Mouse (Mus musculus): ENCODE measurements around the gene Irf7.
A peak's percentile ranks its signal among the peaks of the same experiment; 100 is the strongest.
"Not testable (repeated sequence)": the region's sequence is repeated elsewhere in the genome, so short reads cannot be mapped to it uniquely, and the experiment has no call there.

The Irf7 gene

GRCm38 (mm10) chr7:141275356-141275755 lies 9.1 kb upstream of the Irf7 start:
- no peak for DNase-seq (ENCODE audit: low spot score in 2 of 2)

GRCm38 (mm10) chr7:141270631-141271030 lies 4.3 kb upstream of the Irf7 start:
- no peak for DNase-seq (ENCODE audit: low spot score in 2 of 2)

GRCm38 (mm10) chr7:141269273-141269545 lies 2.9 kb upstream of the Irf7 start:
- DNase-seq (ENCODE audit: low spot score in 2 of 2): no peak

DNA sequence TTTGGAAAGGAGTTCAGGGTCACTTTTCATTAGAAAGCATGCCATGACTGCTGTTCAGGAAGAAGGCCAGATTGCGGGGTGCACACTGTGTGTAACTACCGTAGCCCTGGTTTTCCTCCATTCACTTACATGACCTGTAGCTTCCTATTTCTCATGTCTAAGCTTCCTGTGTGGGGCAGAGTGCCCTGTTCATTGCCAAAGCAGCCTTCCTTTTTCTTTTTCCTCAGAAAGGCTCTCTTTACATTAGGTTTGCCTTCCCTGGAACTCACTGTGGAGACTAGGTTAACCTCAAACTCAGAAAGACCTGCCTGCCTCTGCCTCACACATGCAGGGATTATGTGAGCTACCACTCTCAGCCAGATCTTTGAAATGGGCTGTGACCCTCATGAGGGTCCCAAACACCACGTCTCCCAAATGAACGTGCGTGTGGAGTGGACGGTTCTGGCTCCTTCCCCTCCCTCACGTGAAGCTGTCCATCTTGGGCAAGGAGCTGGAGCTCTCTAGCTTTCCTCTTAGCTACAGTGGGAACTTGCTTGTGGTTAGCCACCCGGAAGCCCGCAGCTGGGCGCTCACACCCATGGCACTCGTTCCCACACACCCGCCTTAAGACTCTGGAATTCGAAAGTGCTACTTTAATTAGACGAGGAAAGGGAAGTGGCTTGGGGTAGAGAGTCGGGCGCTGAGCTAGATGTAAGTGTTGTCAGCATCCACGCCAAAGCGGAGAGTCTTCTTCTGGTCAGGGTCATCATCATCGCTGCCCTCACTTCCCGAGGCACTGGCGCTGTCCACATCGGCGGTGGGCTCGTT lies 2.4 kb upstream of the Irf7 start:
- DNase-seq (ENCODE audit: low spot score in 2 of 2): no peak

GRCm38 (mm10) chr7:141265411-141265738 lies 906 bp downstream of the Irf7 start:
- DNase-seq (ENCODE audit: low spot score in 2 of 2): no peak

GRCm38 (mm10) chr7:141264761-141265410 lies 1.4 kb downstream of the Irf7 start:
- DNase-seq (ENCODE audit: low spot score in 2 of 2): no peak

DNA sequence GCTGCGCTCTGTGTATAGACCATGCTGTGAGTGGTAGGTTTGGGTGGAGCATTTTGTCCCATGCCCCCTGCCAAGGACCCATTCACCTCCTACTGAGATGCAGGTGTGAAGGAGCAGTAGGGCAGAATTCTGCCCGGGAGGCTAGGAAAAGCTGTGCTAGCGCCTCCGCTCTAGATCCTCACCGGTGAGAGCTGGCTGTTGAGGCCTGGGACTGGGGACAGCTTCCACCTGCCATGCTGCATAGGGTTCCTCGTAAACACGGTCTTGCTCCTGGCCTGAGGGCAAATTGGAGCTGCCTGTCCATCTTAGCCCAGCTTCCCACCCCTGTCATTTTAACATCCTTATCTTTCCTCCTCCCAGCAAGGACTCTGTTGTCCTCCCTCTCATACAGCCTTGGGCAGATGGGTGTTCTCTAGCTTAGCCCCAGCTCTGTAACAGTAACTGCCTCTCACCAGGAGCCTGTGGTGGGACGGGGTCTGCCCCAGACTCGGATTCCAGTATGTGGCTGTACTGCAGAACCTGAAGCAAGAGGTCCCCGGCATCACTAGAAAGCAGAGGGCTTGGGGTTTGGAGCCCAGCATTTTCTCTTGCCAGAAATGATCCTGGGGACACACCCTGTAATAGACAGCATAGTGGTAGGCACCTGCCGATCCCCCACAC lies 2.1 kb downstream of the Irf7 start:
- no peak for DNase-seq (ENCODE audit: low spot score in 2 of 2)

- DNase-seq (ENCODE audit: low spot score in 2 of 2): no peak
These were observed 2.6 kb downstream of the Irf7 start for GRCm38 (mm10) chr7:141263640-141264039.

GRCm38 (mm10) chr7:141261480-141261879 lies 4.8 kb downstream of the Irf7 start:
- no peak for DNase-seq (ENCODE audit: low spot score in 2 of 2)

DNA sequence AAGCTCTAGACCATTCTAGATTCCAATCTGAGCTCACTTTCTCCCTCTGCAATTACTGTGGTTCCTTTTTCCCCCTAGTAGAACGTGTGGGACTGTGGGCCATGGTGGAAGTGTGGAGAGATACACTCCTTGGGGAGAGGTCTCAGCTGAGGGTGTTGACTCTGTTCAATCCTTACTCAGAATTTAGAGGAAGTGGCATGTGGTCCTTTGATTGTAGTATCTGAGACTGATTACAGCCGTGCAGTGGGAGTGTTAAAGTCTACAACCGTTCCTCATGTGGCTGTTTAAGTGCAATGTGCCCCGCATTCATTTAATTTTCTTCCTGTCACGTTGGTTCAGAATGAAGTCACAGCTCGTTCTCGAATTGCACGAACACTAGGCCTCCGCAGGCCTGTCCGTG lies 10.1 kb downstream of the Irf7 start:
- DNase-seq (ENCODE audit: low spot score in 2 of 2): no peak

GRCm38 (mm10) chr7:141250486-141250885 lies 15.8 kb downstream of the Irf7 start:
- DNase-seq (ENCODE audit: low spot score in 2 of 2): not testable (repeated sequence)

GRCm38 (mm10) chr7:141231551-141231950 lies 34.7 kb downstream of the Irf7 start:
- DNase-seq (ENCODE audit: low spot score in 2 of 2): no peak

GRCm38 (mm10) chr7:141231111-141231510 lies 35.2 kb downstream of the Irf7 start:
- no peak for DNase-seq (ENCODE audit: low spot score in 2 of 2)

DNA sequence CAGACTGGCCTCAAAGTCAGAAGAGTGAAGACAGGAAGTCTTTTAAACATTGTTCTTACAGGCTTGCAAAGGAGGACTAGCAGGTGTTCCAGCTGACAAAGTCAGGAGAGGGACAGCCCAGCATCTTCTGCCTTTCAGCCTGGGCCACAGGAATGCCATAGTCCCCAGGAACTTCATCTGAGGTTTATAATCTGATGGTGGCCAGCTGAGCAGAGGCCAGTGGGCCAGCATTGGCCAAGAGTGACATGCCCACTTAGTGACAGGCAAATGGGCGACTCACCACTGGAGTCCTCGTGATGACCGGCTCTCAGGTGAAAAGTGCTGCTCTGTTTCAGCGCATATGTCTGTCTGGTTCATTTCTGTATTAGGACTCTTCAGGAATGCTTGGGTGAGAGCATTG lies 35.7 kb downstream of the Irf7 start:
- DNase-seq (ENCODE audit: low spot score in 2 of 2): no peak

DNA sequence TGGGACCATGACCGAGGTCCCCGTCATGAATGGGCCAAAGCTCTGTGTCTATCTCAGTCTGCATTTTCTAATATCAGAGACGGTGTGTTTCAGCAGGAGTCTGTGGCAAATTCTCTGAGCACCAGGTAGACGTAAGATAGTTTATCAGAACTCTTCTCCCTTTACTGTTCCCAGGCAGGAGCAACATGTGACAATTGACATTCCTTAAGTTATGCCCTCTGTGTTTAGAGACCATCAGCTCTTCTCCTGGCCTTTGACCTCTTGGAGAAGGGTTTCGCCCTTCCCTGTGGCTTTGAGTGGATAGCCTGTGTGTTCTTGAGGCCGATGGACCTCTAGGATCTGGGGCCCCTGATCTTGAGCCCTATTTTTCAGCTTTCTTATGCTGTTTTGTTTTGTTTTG lies 36.6 kb downstream of the Irf7 start:
- DNase-seq (ENCODE audit: low spot score in 2 of 2): no peak

- peak; percentile 66 to 92 for DNase-seq (ENCODE audit: low spot score in 2 of 2)
These were observed 37.8 kb downstream of the Irf7 start, which contains the start of gene Phrf1 for GRCm38 (mm10) chr7:141228279-141229067. Phrf1 (plus strand) TSS chr7:141228784.

DNA sequence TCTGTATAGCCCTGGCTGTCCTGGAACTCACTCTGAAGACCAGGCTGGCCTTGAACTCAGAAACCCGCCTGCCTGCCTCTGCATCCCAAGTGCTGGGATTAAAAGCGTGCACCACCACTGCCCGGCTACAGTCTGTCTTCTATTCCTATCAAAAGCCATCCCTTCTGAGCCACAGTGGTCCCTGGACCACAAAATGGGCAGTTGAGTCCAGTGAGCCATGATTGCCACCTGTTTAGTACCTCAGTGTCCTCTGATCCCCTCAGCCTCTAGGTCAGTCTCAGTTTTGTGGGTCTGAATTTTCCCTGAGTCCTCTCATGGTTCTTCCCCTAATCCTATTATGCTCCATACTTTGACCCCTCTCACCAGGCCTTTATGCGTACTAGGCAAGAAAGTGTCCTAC lies 38.5 kb downstream of the Irf7 start:
- DNase-seq (ENCODE audit: low spot score in 2 of 2): no peak

DNA sequence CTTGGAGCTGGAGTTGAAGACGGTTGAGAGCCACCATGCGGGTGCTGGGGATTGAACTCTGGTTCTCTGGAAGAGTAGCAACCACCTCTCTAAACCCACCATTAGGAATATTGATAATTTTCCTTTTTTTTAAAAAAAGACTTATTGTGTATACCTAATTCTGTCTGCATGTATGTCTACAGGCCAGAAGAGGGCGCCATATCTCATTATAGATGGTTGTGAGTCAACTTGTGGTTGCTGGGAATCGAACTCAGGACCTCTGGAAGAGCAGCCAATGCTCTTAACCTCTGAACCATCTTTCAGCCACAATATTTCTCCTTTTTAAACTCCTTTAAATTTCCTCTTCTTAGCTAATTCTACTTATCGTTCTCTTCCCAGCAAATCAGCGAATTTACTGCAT lies 39.7 kb downstream of the Irf7 start:
- DNase-seq (ENCODE audit: low spot score in 2 of 2): no peak

DNA sequence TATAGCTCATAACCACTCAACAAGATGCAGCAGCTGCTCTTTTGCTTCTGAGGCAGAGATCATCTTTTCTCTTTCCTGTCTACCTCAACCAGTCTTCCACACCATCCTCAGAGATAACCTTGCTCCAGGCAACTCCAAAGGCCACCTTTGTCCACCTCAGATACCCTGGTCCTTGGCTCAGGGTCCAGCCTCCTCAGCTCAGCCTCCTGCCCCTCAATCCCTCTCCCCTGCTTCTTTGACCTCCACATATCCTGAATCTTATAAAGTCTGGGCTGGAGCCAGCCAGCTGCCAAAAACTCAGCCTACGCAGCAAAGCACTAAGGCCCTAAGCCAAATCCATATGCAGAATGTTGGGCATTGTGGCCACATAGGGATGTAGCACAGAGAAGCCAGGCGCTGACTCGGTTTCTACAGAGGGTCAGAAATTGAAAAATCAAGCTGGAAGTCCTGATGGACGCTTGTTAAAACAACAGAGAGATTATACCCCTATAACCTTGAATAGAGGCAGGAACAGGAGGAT lies 43.5 kb downstream of the Irf7 start:
- no peak for DNase-seq (ENCODE audit: low spot score in 2 of 2)

GRCm38 (mm10) chr7:141222126-141222467 lies 44.2 kb downstream of the Irf7 start:
- DNase-seq (ENCODE audit: low spot score in 2 of 2): no peak

DNA sequence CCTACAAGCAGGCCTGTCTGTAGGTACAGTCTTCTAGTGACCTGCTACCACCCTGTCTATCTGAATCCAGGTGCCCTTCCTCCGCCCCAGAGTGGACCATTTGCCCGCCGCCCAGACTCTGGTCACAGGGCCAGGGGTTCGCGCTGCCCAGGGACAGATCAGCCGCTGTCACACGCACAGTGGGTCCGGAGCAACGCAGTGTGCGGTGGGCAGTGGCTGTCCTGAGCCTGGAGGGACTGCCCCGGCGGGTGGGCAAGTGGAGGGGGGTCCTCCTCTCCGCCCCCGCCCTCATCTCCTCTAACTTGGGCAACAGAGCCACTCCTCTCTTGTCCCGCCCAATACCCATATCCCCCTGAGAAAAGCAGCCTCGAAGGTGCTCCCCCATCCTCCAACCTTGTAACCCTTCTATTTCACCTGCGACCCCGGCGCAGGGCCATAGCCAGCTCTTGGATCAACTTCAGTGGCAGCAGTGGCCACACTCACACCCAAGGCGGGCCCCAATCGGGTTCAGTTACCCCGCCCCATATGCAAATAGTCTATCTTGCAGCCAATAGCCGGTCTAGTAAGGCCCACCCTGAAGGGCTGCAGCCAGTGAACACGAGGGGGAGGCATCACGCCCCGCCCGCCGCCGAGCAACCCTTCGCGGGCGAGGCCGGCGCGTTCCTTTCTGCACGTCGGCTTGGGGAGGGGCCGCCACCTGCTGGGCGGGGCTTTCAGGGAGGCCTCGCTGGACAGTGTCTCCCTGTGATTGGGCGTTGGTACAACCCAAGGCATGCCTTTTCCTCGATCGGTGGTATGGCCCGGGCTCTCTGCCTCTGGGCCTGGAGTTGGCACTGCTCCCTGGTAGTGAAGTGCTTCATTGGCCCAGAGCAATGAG lies 44.8 kb downstream of the Irf7 start:
- DNase-seq (ENCODE audit: low spot score in 2 of 2): peak; percentile 90 to 96
